Mouse (Mus musculus) heart, postnatal 36 days (tissue): ENCODE results near the gene Tnfrsf1a. TPM values are rescaled to one million over a fixed set of nuclear protein-coding genes. Genes with fewer than 3 reads are reported as not detected.

ENCODE experiments used
- total RNA-seq, 2 experiments: library from RNA; stranded (reverse); gene quantifications; 2 replicates each; pipeline ENCODE4 v1.2.3; 2021

The Tnfrsf1a gene
- total RNA-seq, 2 experiments from 2014 or later = 59.6 to 63.7 TPM

Other genes starting within 250 kb of the Tnfrsf1a start
- 10 to 100 TPM; 20.3 to 21.0 TPM for gene Nop2, start 217.5 kb upstream of the Tnfrsf1a start, total RNA-seq
- 1 to 10 TPM; 6.6 to 9.4 TPM for gene Iffo1, start 204.1 kb upstream of the Tnfrsf1a start, total RNA-seq
- gene Gapdh, start 182.9 kb upstream of the Tnfrsf1a start, total RNA-seq = 1,000 to 10,000 TPM; 4,473 to 4,723 TPM
- 10 to 100 TPM; 20.8 to 25.3 TPM for gene Ncapd2, start 157.7 kb upstream of the Tnfrsf1a start, total RNA-seq
- 100 to 1,000 TPM; 308 to 334 TPM for gene Mrpl51, start 157.6 kb upstream of the Tnfrsf1a start, total RNA-seq
- 1 to 10 TPM; 5.0 to 6.5 TPM for gene Vamp1, start 133.8 kb upstream of the Tnfrsf1a start, total RNA-seq
- 1 to 10 TPM; 4.4 to 5.1 TPM for gene Tapbpl, start 117.5 kb upstream of the Tnfrsf1a start, total RNA-seq
- under 1 TPM in 1 of 2 experiments, not detected in 1; 0.49 TPM for gene Cd27, start 112.4 kb upstream of the Tnfrsf1a start, total RNA-seq
- not detected for gene Tuba3a, start 63.3 kb upstream of the Tnfrsf1a start, total RNA-seq
- gene Ltbr, start 35.5 kb upstream of the Tnfrsf1a start, total RNA-seq = 10 to 100 TPM; 28.8 to 31.3 TPM
- 1 to 10 TPM in 1 of 2 experiments, under 1 TPM in 1; 0.46 to 1.1 TPM for gene Scnn1a, start 28.7 kb upstream of the Tnfrsf1a start, total RNA-seq
- gene Plekhg6, start 31.4 kb downstream of the Tnfrsf1a start, total RNA-seq = not detected
- 10 to 100 TPM; 54.7 to 59.2 TPM for gene Cd9, start 145.4 kb downstream of the Tnfrsf1a start, total RNA-seq
- 100 to 1,000 TPM; 107 to 114 TPM for gene Vwf, start 197.4 kb downstream of the Tnfrsf1a start, total RNA-seq